9 mouse cellular contexts compared by ENCODE assay signal in genomic region chr5:117153527-117154091, GRCm38 (mm10). TPM values are rescaled to one million over a fixed set of nuclear protein-coding genes. Genes with fewer than 3 reads are reported as not detected.
DNase-seq lines count a peak whose midpoint lies in the region; ATAC-seq lines count a peak whose summit lies in the region.
"Had no signal": no experiment of that assay in that cellular context is flagged by ENCODE, and none has a peak within 500 bp of the region (broad histone marks: within the 10 kb centered on the region; RNA-seq: fewer than 3 reads in every experiment).

No protein-coding gene starts in this region.

- peak; percentile 34; the same call in 1 of the 2 replicates for ATAC-seq in stomach, embryonic 16.5 days (ENCODE audit: insufficient read depth, low FRiP score)
- ATAC-seq: forebrain, embryonic 13.5 days had no signal

- no peaks in the 10 kb centered on the region for H3K27me3 ChIP-seq in stomach, embryonic 16.5 days (ENCODE audit: control insufficient read depth, insufficient read depth, low read length)
- H3K27me3 ChIP-seq: forebrain, embryonic 13.5 days had no signal

- 0 out of 2 replicates have a peak, but pooled peaks cover 5% of the 10 kb centered on the region for H3K36me3 ChIP-seq in stomach, embryonic 16.5 days (ENCODE audit: control insufficient read depth, insufficient read depth, low read length)

- peak; percentile 37 to 55 for DNase-seq in right cerebral cortex, postnatal 10 days (ENCODE audit: low spot score in 2 of 2)
- no peak for DNase-seq in right cerebral cortex, postnatal 4 days
- DNase-seq in gastrocnemius, postnatal 14 days: peak; percentile 69
- peak; percentile 75 for DNase-seq in kidney, postnatal 10 days
- no peak for DNase-seq in right cerebral cortex, postnatal 14 days
- DNase-seq in left cerebral cortex, adult 18-20 months (ENCODE audit: low spot score in 2 of 2): no peak

- no peak overlapping the region for H3K9ac ChIP-seq in stomach, embryonic 16.5 days (ENCODE audit: low read length)
- H3K9ac ChIP-seq: forebrain, embryonic 13.5 days; liver, embryonic 14.5 days had no signal

- intact Hi-C loops in gastrocnemius, postnatal 14 days (cut with DNase I; ENCODE audit: low total_unique reads): no loop called here

- no peak overlapping the region for H3K4me2 ChIP-seq in stomach, embryonic 16.5 days (ENCODE audit: low read depth, low read length)
- H3K4me2 ChIP-seq: forebrain, embryonic 13.5 days had no signal

- H3K27ac ChIP-seq in stomach, embryonic 16.5 days (ENCODE audit: low read length): no peak overlapping the region
- H3K27ac ChIP-seq: forebrain, embryonic 13.5 days; liver, embryonic 14.5 days had no signal

- peaks cover 8% of the 10 kb centered on the region; the same call in 1 of the 2 replicates for H3K4me1 ChIP-seq in stomach, embryonic 16.5 days (ENCODE audit: control insufficient read depth, insufficient read depth, low read length)
- H3K4me1 ChIP-seq: forebrain, embryonic 13.5 days had no signal

- 78% methylated on average over 15 of the region's 15 CpGs for WGBS in stomach, embryonic 16.5 days

- no peak overlapping the region for H3K4me3 ChIP-seq in stomach, embryonic 16.5 days (replicated peaks; ENCODE audit: low read length)
- H3K4me3 ChIP-seq: forebrain, embryonic 13.5 days had no signal

- H3K9me3 ChIP-seq in stomach, embryonic 16.5 days (replicated peaks; ENCODE audit: control insufficient read depth, low read length): 0 out of 2 replicates have a peak, but pooled peaks cover 3% of the 10 kb centered on the region

RNA-seq across cellular contexts. Expression of gene Taok3, which starts 33.7 kb away (rescaled TPM):
- 1 to 10 TPM; 5.6 to 6.4 TPM for total RNA-seq in gastrocnemius, postnatal 14 days (2021)
- polyA plus RNA-seq in stomach, embryonic 16.5 days (2015; fragmentation: Nextera tagmentation; extraction: Ambion mirVana): 33.1 TPM in 2 replicates
- 10 to 100 TPM; 53.8 to 54.3 TPM for total RNA-seq in left cerebral cortex, adult 18-20 months (2021)

RNA-seq across cellular contexts. Expression of gene Suds3, which starts 37.7 kb away (rescaled TPM):
- total RNA-seq in gastrocnemius, postnatal 14 days (2021): 10 to 100 TPM; 40.5 to 44.4 TPM
- 42.7 and 46.2 TPM in 2 replicates for polyA plus RNA-seq in stomach, embryonic 16.5 days (2015; fragmentation: Nextera tagmentation; extraction: Ambion mirVana)
- total RNA-seq in left cerebral cortex, adult 18-20 months (2021): 100 to 1,000 TPM; 141 to 142 TPM

Comparison
In these comparisons a context has a peak if more than half of its experiments do, and no peak if none do; other contexts are left out.
1. DNase-seq: peak in right cerebral cortex, postnatal 10 days (2 of 2), gastrocnemius, postnatal 14 days (single experiment) and kidney, postnatal 10 days (single experiment); none in right cerebral cortex, postnatal 4 days (single experiment), right cerebral cortex, postnatal 14 days (single experiment) and left cerebral cortex, adult 18-20 months (0 of 2).
2. RNA of gene Taok3, which starts 33.7 kb away (total RNA-seq): 53.8 to 54.3 TPM in left cerebral cortex, adult 18-20 months; 5.6 to 6.4 TPM in gastrocnemius, postnatal 14 days; every median in the first group is over 4 times any median in the second.